Mouse (Mus musculus) small intestine, adult 2 months (tissue): ENCODE measurements around the gene Pik3c2a.

Experiments
- CTCF ChIP-seq: fragments of 200-500 bp; IDR thresholded peaks from 2 replicates; pipeline ENCODE4 v1.5.1; 2012; ENCODE audit warnings: low read depth, mild to moderate bottlenecking, control low read depth, inconsistent platforms, low read length, moderate library complexity, mixed read lengths; ENCODE audit not compliant: insufficient replicate concordance, insufficient read length; ENCODE audit errors: extremely low read depth
- POLR2A ChIP-seq: fragments of 200-500 bp; IDR thresholded peaks from 2 replicates; pipeline ENCODE4 v1.6.1; 2012; ENCODE audit warnings: low read depth, mild to moderate bottlenecking, control low read depth, inconsistent platforms, low read length, moderate library complexity

DNA sequence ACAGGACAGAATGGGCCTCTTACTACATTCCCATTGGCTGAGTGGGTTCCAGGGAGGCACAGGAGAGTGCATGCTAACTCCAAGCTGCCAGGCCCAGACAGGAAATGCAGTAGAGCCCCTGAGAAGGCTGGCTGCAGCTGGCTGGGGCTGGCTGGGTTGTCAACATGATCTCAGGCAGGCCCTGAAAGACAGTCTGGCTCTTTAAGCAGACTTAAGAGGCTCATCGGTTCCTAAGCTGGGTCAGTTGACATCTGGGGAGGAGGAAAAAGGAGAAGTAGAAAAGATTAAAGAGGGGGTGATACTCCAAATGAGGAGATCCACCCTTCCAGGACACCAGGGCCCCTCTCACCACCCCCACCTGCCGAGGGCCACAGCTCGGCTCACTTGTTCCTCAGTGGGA, 148.3 kb downstream of the Pik3c2a start:
- TF ChIP-seq CTCF (no peak), POLR2A (no peak)
